12 mouse cellular contexts compared by ENCODE assay signal in the genomic region with DNA sequence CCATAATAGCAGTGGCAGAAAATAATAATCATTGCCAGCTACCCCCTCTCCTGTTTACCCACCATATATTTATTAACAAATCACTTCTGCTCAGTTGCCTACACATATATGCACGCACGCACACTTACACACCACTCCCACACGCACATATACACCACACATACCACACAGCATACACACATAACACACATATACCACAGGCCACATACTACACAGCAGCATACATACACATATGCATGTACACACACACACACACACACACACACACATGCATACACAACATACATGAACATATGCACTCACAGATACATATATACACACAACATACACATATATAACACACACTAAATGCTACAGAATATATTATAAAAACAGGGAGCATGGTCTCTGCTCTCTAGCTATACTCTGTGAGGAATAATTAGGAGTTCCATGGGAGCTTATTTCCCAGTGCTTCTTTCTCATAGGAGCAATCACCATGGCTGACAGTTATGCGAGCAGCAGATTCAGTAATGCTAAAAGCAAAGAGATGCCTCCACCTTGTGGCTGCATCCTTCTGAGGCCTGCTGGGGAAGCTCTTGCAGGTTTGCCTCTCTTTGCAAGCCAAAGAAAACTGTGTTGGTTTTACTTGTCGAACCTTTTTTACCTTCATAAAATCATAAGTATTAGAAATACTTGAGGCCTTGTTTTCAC.
DNase-seq lines count a peak whose midpoint lies in the region; ATAC-seq and TF ChIP-seq lines count a peak whose summit lies in the region.
"Had no signal": no experiment of that assay in that cellular context is flagged by ENCODE, and none has a peak within 500 bp of the region (broad histone marks: within the 10 kb centered on the region; RNA-seq: fewer than 3 reads in every experiment).

No protein-coding gene starts in this region.

- intact Hi-C loops in heart, adult 2 months (cut with DNase I) = loop anchor here (10.0 kb wide), 1 partner anchor 1113 kb away; no protein-coding TSS in a partner anchor

- H3K36me3 ChIP-seq in heart, adult 2 months (ENCODE audit: control insufficient read depth, insufficient read depth, low read length) = no peaks in the 10 kb centered on the region
- H3K36me3 ChIP-seq in hindbrain, embryonic 16.5 days (ENCODE audit: control insufficient read depth, insufficient read depth, low read length) = no peaks in the 10 kb centered on the region
- H3K36me3 ChIP-seq: liver, embryonic 13.5 days; neural tube, embryonic 13.5 days had no signal

- peak; percentile 35; the same call in 1 of the 2 replicates for ATAC-seq in hindbrain, embryonic 16.5 days

- H3K4me1 ChIP-seq in heart, adult 2 months (ENCODE audit: control insufficient read depth, insufficient read depth, low read length) = no peaks in the 10 kb centered on the region
- peaks cover 12% of the 10 kb centered on the region for H3K4me1 ChIP-seq in hindbrain, embryonic 16.5 days (ENCODE audit: control insufficient read depth, insufficient read depth, low read depth, low read length)
- H3K4me1 ChIP-seq: liver, embryonic 13.5 days had no signal

- no peaks in the 10 kb centered on the region for H3K79me2 ChIP-seq in heart, adult 2 months (replicated peaks; ENCODE audit: control insufficient read depth, insufficient read depth, low read length)

- no peaks in the 10 kb centered on the region for H3K9me3 ChIP-seq in hindbrain, embryonic 16.5 days (ENCODE audit: control insufficient read depth, low read length)
- H3K9me3 ChIP-seq: liver, embryonic 13.5 days; neural tube, embryonic 13.5 days had no signal

- H3K9ac ChIP-seq in heart, adult 2 months (ENCODE audit: low read depth, low read length) = no peak overlapping the region
- no peak overlapping the region for H3K9ac ChIP-seq in hindbrain, embryonic 16.5 days (ENCODE audit: low read depth, low read length)
- H3K9ac ChIP-seq: liver, embryonic 13.5 days; neural tube, embryonic 13.5 days had no signal

- no peak overlapping the region for H3K27ac ChIP-seq in heart, adult 2 months
- no peak overlapping the region for H3K27ac ChIP-seq in hindbrain, embryonic 16.5 days (ENCODE audit: low read depth, low read length)
- H3K27ac ChIP-seq: liver, embryonic 13.5 days; neural tube, embryonic 13.5 days had no signal

- H3K27me3 ChIP-seq in heart, adult 2 months (ENCODE audit: control insufficient read depth, insufficient read depth, low read length) = no peaks in the 10 kb centered on the region
- H3K27me3 ChIP-seq in hindbrain, embryonic 16.5 days (replicated peaks; ENCODE audit: control insufficient read depth, insufficient read depth, low read length) = no peaks in the 10 kb centered on the region
- H3K27me3 ChIP-seq: liver, embryonic 13.5 days; neural tube, embryonic 13.5 days had no signal

- no peak overlapping the region for H3K4me2 ChIP-seq in hindbrain, embryonic 16.5 days (ENCODE audit: low read length)
- H3K4me2 ChIP-seq: liver, embryonic 13.5 days; neural tube, embryonic 13.5 days had no signal

- H3K4me3 ChIP-seq in heart, adult 2 months = no peak overlapping the region
- H3K4me3 ChIP-seq in hindbrain, embryonic 16.5 days (ENCODE audit: low read length) = no peak overlapping the region
- H3K4me3 ChIP-seq: liver, embryonic 13.5 days; neural tube, embryonic 13.5 days had no signal

- no peak for DNase-seq in heart, adult 2 months
- no peak for DNase-seq in heart, adult 9 months (ENCODE audit: low spot score in 2 of 2)
- peak; percentile 58 for DNase-seq in right cerebral cortex, adult 18-20 months
- no peak for DNase-seq in right cerebral cortex, postnatal 4 days
- DNase-seq in retina, embryonic 14.5 days (ENCODE audit: low spot score) = peak; percentile 49
- no peak for DNase-seq in frontal cortex, adult 2 months (ENCODE audit: extremely low spot score in 1 of 2, low spot score in 1 of 2)
- no peak for DNase-seq in ovary, postnatal 14 days (ENCODE audit: low spot score)
- DNase-seq: cerebellum, adult 9-11 months; liver, embryonic 13.5 days; thymus, postnatal 36 days had no signal

- no peak for TF ChIP-seq POLR2A in heart, adult 2 months (IDR thresholded peaks at IDR 0.05; ENCODE audit: insufficient read depth, low read depth, low read length)

- peak; percentile 50 for TF ChIP-seq CTCF in heart, adult 2 months (IDR thresholded peaks at IDR 0.05)

- WGBS in heart, adult 2 months = 79% methylated on average over 5 of the region's 5 CpGs
- 75% methylated on average over 5 of the region's 5 CpGs for WGBS in hindbrain, embryonic 16.5 days

- TF ChIP-seq EP300 in heart, adult 2 months (IDR thresholded peaks at IDR 0.05; ENCODE audit: insufficient read depth, low read depth, low read length) = no peak

Comparison
In these comparisons a context has a peak if more than half of its experiments do, and no peak if none do; other contexts are left out.
1. DNase-seq: peak in right cerebral cortex, adult 18-20 months (single experiment) and retina, embryonic 14.5 days (single experiment); none in heart, adult 2 months (0 of 2), heart, adult 9 months (0 of 2), right cerebral cortex, postnatal 4 days (single experiment), frontal cortex, adult 2 months (0 of 2) and ovary, postnatal 14 days (single experiment).